Mouse (Mus musculus): ENCODE results near the gene Abcc9. TPM values are rescaled to one million over a fixed set of nuclear protein-coding genes. Genes with fewer than 3 reads are reported as not detected.

Abcc9 gene
- polyA plus RNA-seq, 1 experiment from 2014 or later = 22.9 TPM

- H3K27ac ChIP-seq (replicated peaks in 1 of 2; ENCODE audit: control insufficient read depth in 1 of 2, insufficient read depth in 1 of 2, low read depth in 2 of 2, low read length in 2 of 2) = no peak overlapping the region
- H3K4me2 ChIP-seq (ENCODE audit: low read length) = no peak overlapping the region
- H3K4me3 ChIP-seq (ENCODE audit: control insufficient read depth in 1 of 2, insufficient read depth in 1 of 2, low read depth in 1 of 2, low read length in 2 of 2) = no peak overlapping the region
- no peak for ATAC-seq (ENCODE audit: insufficient number of reproducible peaks, insufficient read depth, low FRiP score, low read depth)
- no peak overlapping the region for H3K9ac ChIP-seq (ENCODE audit: low read length)
- no peaks in the 10 kb centered on the region for H3K9me3 ChIP-seq (ENCODE audit: control insufficient read depth, low read length)
- H3K4me1 ChIP-seq (ENCODE audit: control insufficient read depth in 2 of 2, insufficient read depth in 2 of 2, low read length in 2 of 2) = no peaks in the 10 kb centered on the region
- no peaks in the 10 kb centered on the region for H3K27me3 ChIP-seq (ENCODE audit: control insufficient read depth, insufficient read depth, low read length)
- H3K36me3 ChIP-seq (ENCODE audit: control insufficient read depth, insufficient read depth, low read length) = peaks cover 38% of the 10 kb centered on the region
- 71% methylated on average over 3 of the region's 3 CpGs for WGBS
Measured at GRCm38 (mm10) chr6:142649331-142649730, 52.8 kb downstream of the Abcc9 start.

GRCm38 (mm10) chr6:142645474-142645873 is 56.6 kb downstream of the Abcc9 start:
- no peak overlapping the region for H3K4me2 ChIP-seq (ENCODE audit: low read length)
- H3K27me3 ChIP-seq (ENCODE audit: control insufficient read depth, insufficient read depth, low read length) = no peaks in the 10 kb centered on the region
- no peak overlapping the region for H3K4me3 ChIP-seq (ENCODE audit: control insufficient read depth in 1 of 2, insufficient read depth in 1 of 2, low read depth in 1 of 2, low read length in 2 of 2)
- no peak for ATAC-seq (ENCODE audit: insufficient number of reproducible peaks, insufficient read depth, low FRiP score, low read depth)
- no peaks in the 10 kb centered on the region for H3K9me3 ChIP-seq (ENCODE audit: control insufficient read depth, low read length)
- no peaks in the 10 kb centered on the region for H3K4me1 ChIP-seq (ENCODE audit: control insufficient read depth in 2 of 2, insufficient read depth in 2 of 2, low read length in 2 of 2)
- WGBS = 74% methylated on average over 7 of the region's 7 CpGs
- H3K27ac ChIP-seq (replicated peaks in 1 of 2; ENCODE audit: control insufficient read depth in 1 of 2, insufficient read depth in 1 of 2, low read depth in 2 of 2, low read length in 2 of 2) = no peak overlapping the region
- H3K9ac ChIP-seq (ENCODE audit: low read length) = no peak overlapping the region
- H3K36me3 ChIP-seq (ENCODE audit: control insufficient read depth, insufficient read depth, low read length) = peaks cover 31% of the 10 kb centered on the region

GRCm38 (mm10) chr6:142639301-142639700 is 62.8 kb downstream of the Abcc9 start:
- no peak for ATAC-seq (ENCODE audit: insufficient number of reproducible peaks, insufficient read depth, low FRiP score, low read depth)
- Histone ChIP-seq H3K4me1 (ENCODE audit: control insufficient read depth in 2 of 2, insufficient read depth in 2 of 2, low read length in 2 of 2) (peaks cover 4 to 5% of the 10 kb centered on the region in 2 experiments; a peak in 3 of 4 replicates), H3K9me3 (ENCODE audit: control insufficient read depth, low read length) (no peaks in the 10 kb centered on the region), H3K36me3 (ENCODE audit: control insufficient read depth, insufficient read depth, low read length) (peaks cover 31% of the 10 kb centered on the region), H3K27me3 (ENCODE audit: control insufficient read depth, insufficient read depth, low read length) (no peaks in the 10 kb centered on the region), H3K4me2 (ENCODE audit: low read length) (no peak overlapping the region), H3K27ac (replicated peaks in 1 of 2; ENCODE audit: control insufficient read depth in 1 of 2, insufficient read depth in 1 of 2, low read depth in 2 of 2, low read length in 2 of 2) (no peak overlapping the region), H3K4me3 (ENCODE audit: control insufficient read depth in 1 of 2, insufficient read depth in 1 of 2, low read depth in 1 of 2, low read length in 2 of 2) (no peak overlapping the region), H3K9ac (ENCODE audit: low read length) (no peak overlapping the region)
- WGBS = 74% methylated on average over 10 of the region's 10 CpGs

- no peak overlapping the region for H3K4me3 ChIP-seq (ENCODE audit: control insufficient read depth in 1 of 2, insufficient read depth in 1 of 2, low read depth in 1 of 2, low read length in 2 of 2)
- no peaks in the 10 kb centered on the region for H3K9me3 ChIP-seq (ENCODE audit: control insufficient read depth, low read length)
- H3K4me2 ChIP-seq (ENCODE audit: low read length) = no peak overlapping the region
- ATAC-seq (ENCODE audit: insufficient number of reproducible peaks, insufficient read depth, low FRiP score, low read depth) = peak; percentile 43; the same call in 1 of the 2 replicates
- H3K4me1 ChIP-seq (ENCODE audit: control insufficient read depth in 2 of 2, insufficient read depth in 2 of 2, low read length in 2 of 2) = peaks cover 4 to 5% of the 10 kb centered on the region in 2 experiments; a peak in 3 of 4 replicates
- 36% methylated on average over 4 of the region's 4 CpGs for WGBS
- no peak overlapping the region for H3K9ac ChIP-seq (ENCODE audit: low read length)
- H3K27ac ChIP-seq (replicated peaks in 1 of 2; ENCODE audit: control insufficient read depth in 1 of 2, insufficient read depth in 1 of 2, low read depth in 2 of 2, low read length in 2 of 2) = no peak overlapping the region
- no peaks in the 10 kb centered on the region for H3K27me3 ChIP-seq (ENCODE audit: control insufficient read depth, insufficient read depth, low read length)
- peaks cover 44% of the 10 kb centered on the region for H3K36me3 ChIP-seq (ENCODE audit: control insufficient read depth, insufficient read depth, low read length)
Measured at GRCm38 (mm10) chr6:142635654-142636053, 66.5 kb downstream of the Abcc9 start.

- Histone ChIP-seq H3K4me2 (ENCODE audit: low read length) (no peak overlapping the region), H3K4me1 (ENCODE audit: control insufficient read depth in 2 of 2, insufficient read depth in 2 of 2, low read length in 2 of 2) (peaks cover 4 to 5% of the 10 kb centered on the region in 2 experiments; a peak in 3 of 4 replicates), H3K36me3 (ENCODE audit: control insufficient read depth, insufficient read depth, low read length) (peaks cover 44% of the 10 kb centered on the region), H3K9ac (ENCODE audit: low read length) (no peak overlapping the region), H3K27me3 (ENCODE audit: control insufficient read depth, insufficient read depth, low read length) (no peaks in the 10 kb centered on the region), H3K4me3 (ENCODE audit: control insufficient read depth in 1 of 2, insufficient read depth in 1 of 2, low read depth in 1 of 2, low read length in 2 of 2) (no peak overlapping the region), H3K27ac (replicated peaks in 1 of 2; ENCODE audit: control insufficient read depth in 1 of 2, insufficient read depth in 1 of 2, low read depth in 2 of 2, low read length in 2 of 2) (no peak overlapping the region), H3K9me3 (ENCODE audit: control insufficient read depth, low read length) (no peaks in the 10 kb centered on the region)
- ATAC-seq (ENCODE audit: insufficient number of reproducible peaks, insufficient read depth, low FRiP score, low read depth) = no peak
Measured at GRCm38 (mm10) chr6:142635185-142635583, 66.9 kb downstream of the Abcc9 start.

GRCm38 (mm10) chr6:142634530-142635184 is 67.5 kb downstream of the Abcc9 start:
- H3K4me1 ChIP-seq (ENCODE audit: control insufficient read depth in 2 of 2, insufficient read depth in 2 of 2, low read length in 2 of 2) = peaks cover 4 to 5% of the 10 kb centered on the region in 2 experiments; a peak in 3 of 4 replicates
- H3K27ac ChIP-seq (replicated peaks in 1 of 2; ENCODE audit: control insufficient read depth in 1 of 2, insufficient read depth in 1 of 2, low read depth in 2 of 2, low read length in 2 of 2) = no peak overlapping the region
- peaks cover 45% of the 10 kb centered on the region for H3K36me3 ChIP-seq (ENCODE audit: control insufficient read depth, insufficient read depth, low read length)
- H3K9ac ChIP-seq (ENCODE audit: low read length) = no peak overlapping the region
- H3K4me3 ChIP-seq (ENCODE audit: control insufficient read depth in 1 of 2, insufficient read depth in 1 of 2, low read depth in 1 of 2, low read length in 2 of 2) = no peak overlapping the region
- no peaks in the 10 kb centered on the region for H3K9me3 ChIP-seq (ENCODE audit: control insufficient read depth, low read length)
- no peak for ATAC-seq (ENCODE audit: insufficient number of reproducible peaks, insufficient read depth, low FRiP score, low read depth)
- WGBS = 71% methylated on average over 10 of the region's 10 CpGs
- H3K4me2 ChIP-seq (ENCODE audit: low read length) = no peak overlapping the region
- no peaks in the 10 kb centered on the region for H3K27me3 ChIP-seq (ENCODE audit: control insufficient read depth, insufficient read depth, low read length)

- Histone ChIP-seq H3K4me1 (ENCODE audit: control insufficient read depth in 2 of 2, insufficient read depth in 2 of 2, low read length in 2 of 2) (no peaks in the 10 kb centered on the region), H3K27ac (replicated peaks in 1 of 2; ENCODE audit: control insufficient read depth in 1 of 2, insufficient read depth in 1 of 2, low read depth in 2 of 2, low read length in 2 of 2) (no peak overlapping the region), H3K27me3 (ENCODE audit: control insufficient read depth, insufficient read depth, low read length) (no peaks in the 10 kb centered on the region), H3K36me3 (ENCODE audit: control insufficient read depth, insufficient read depth, low read length) (peaks cover 62% of the 10 kb centered on the region), H3K9me3 (ENCODE audit: control insufficient read depth, low read length) (no peaks in the 10 kb centered on the region), H3K4me2 (ENCODE audit: low read length) (no peak overlapping the region), H3K9ac (ENCODE audit: low read length) (no peak overlapping the region), H3K4me3 (ENCODE audit: control insufficient read depth in 1 of 2, insufficient read depth in 1 of 2, low read depth in 1 of 2, low read length in 2 of 2) (no peak overlapping the region)
- 77% methylated on average over 6 of the region's 6 CpGs for WGBS
- ATAC-seq (ENCODE audit: insufficient number of reproducible peaks, insufficient read depth, low FRiP score, low read depth) = no peak
Measured at GRCm38 (mm10) chr6:142623351-142623750, 78.8 kb downstream of the Abcc9 start.

- Histone ChIP-seq H3K4me2 (ENCODE audit: low read length) (no peak overlapping the region), H3K27me3 (ENCODE audit: control insufficient read depth, insufficient read depth, low read length) (no peaks in the 10 kb centered on the region), H3K36me3 (ENCODE audit: control insufficient read depth, insufficient read depth, low read length) (peaks cover 53% of the 10 kb centered on the region), H3K4me1 (ENCODE audit: control insufficient read depth in 2 of 2, insufficient read depth in 2 of 2, low read length in 2 of 2) (no peaks in the 10 kb centered on the region), H3K9ac (ENCODE audit: low read length) (no peak overlapping the region), H3K27ac (replicated peaks in 1 of 2; ENCODE audit: control insufficient read depth in 1 of 2, insufficient read depth in 1 of 2, low read depth in 2 of 2, low read length in 2 of 2) (no peak overlapping the region), H3K4me3 (ENCODE audit: control insufficient read depth in 1 of 2, insufficient read depth in 1 of 2, low read depth in 1 of 2, low read length in 2 of 2) (no peak overlapping the region), H3K9me3 (ENCODE audit: control insufficient read depth, low read length) (no peaks in the 10 kb centered on the region)
- 14% methylated on average over 3 of the region's 3 CpGs for WGBS
- no peak; the same call in 1 of the 2 replicates for ATAC-seq (ENCODE audit: insufficient number of reproducible peaks, insufficient read depth, low FRiP score, low read depth)
Measured at GRCm38 (mm10) chr6:142616659-142617058, 85.5 kb downstream of the Abcc9 start.
